Mouse (Mus musculus): Measurements from ENCODE around the gene Nr3c2. TPM values are rescaled to one million over a fixed set of nuclear protein-coding genes. Genes with fewer than 3 reads are reported as not detected.

Nr3c2 gene
- polyA plus RNA-seq, 1 experiment: not detected

- Histone ChIP-seq H3K4me3 (replicated peaks) (no peak overlapping the region), H3K27me3 (ENCODE audit: control insufficient read depth) (peaks cover 5% of the 10 kb centered on the region), H3K4me1 (ENCODE audit: control insufficient read depth) (peaks cover 29% of the 10 kb centered on the region), H3K9me3 (ENCODE audit: control insufficient read depth, low read length) (no peaks in the 10 kb centered on the region), H3K36me3 (ENCODE audit: control insufficient read depth) (no peaks in the 10 kb centered on the region)
- TF ChIP-seq TAL1 (IDR thresholded peaks at IDR 0.05; ENCODE audit: low read length): no peak
- no peak for TF ChIP-seq GATA1 (IDR thresholded peaks at IDR 0.05; ENCODE audit: low read length)
These were observed 142.0 kb downstream of the Nr3c2 start for GRCm38 (mm10) chr8:77041214-77041613.

- TF ChIP-seq TAL1 (IDR thresholded peaks at IDR 0.05; ENCODE audit: low read length) (peak; percentile 81), GATA1 (IDR thresholded peaks at IDR 0.05; ENCODE audit: low read length) (peak; percentile 79)
These were observed 145.6 kb downstream of the Nr3c2 start for GRCm38 (mm10) chr8:77044849-77045248.

GRCm38 (mm10) chr8:77045711-77046110 is 146.5 kb downstream of the Nr3c2 start:
- Histone ChIP-seq H3K36me3 (ENCODE audit: control insufficient read depth) (no peaks in the 10 kb centered on the region), H3K4me1 (ENCODE audit: control insufficient read depth) (peaks cover 39% of the 10 kb centered on the region), H3K27me3 (ENCODE audit: control insufficient read depth) (peaks cover 5% of the 10 kb centered on the region), H3K9me3 (ENCODE audit: control insufficient read depth, low read length) (no peaks in the 10 kb centered on the region), H3K4me3 (replicated peaks) (no peak overlapping the region)
- no peak for TF ChIP-seq TAL1 (IDR thresholded peaks at IDR 0.05; ENCODE audit: low read length)
- no peak for TF ChIP-seq GATA1 (IDR thresholded peaks at IDR 0.05; ENCODE audit: low read length)

More at GRCm38 (mm10) chr8:77044849-77045248, 145.6 kb downstream of the Nr3c2 start:
- Histone ChIP-seq H3K9me3 (ENCODE audit: control insufficient read depth, low read length) (no peaks in the 10 kb centered on the region), H3K27me3 (ENCODE audit: control insufficient read depth) (peaks cover 5% of the 10 kb centered on the region), H3K4me3 (replicated peaks) (peak overlapping the region; percentile 12), H3K4me1 (ENCODE audit: control insufficient read depth) (peaks cover 39% of the 10 kb centered on the region), H3K36me3 (ENCODE audit: control insufficient read depth) (no peaks in the 10 kb centered on the region)

GRCm38 (mm10) chr8:77046217-77046616 is 147.0 kb downstream of the Nr3c2 start:
- Histone ChIP-seq H3K9me3 (ENCODE audit: control insufficient read depth, low read length) (no peaks in the 10 kb centered on the region), H3K27me3 (ENCODE audit: control insufficient read depth) (peaks cover under 1% of the 10 kb centered on the region), H3K4me3 (replicated peaks) (no peak overlapping the region), H3K4me1 (ENCODE audit: control insufficient read depth) (peaks cover 39% of the 10 kb centered on the region), H3K36me3 (ENCODE audit: control insufficient read depth) (no peaks in the 10 kb centered on the region)
- TF ChIP-seq GATA1 (IDR thresholded peaks at IDR 0.05; ENCODE audit: low read length) (no peak), TAL1 (IDR thresholded peaks at IDR 0.05; ENCODE audit: low read length) (no peak)

GRCm38 (mm10) chr8:77046731-77047130 is 147.5 kb downstream of the Nr3c2 start:
- H3K36me3 ChIP-seq (ENCODE audit: control insufficient read depth): no peaks in the 10 kb centered on the region
- no peak overlapping the region for H3K4me3 ChIP-seq (replicated peaks)
- H3K4me1 ChIP-seq (ENCODE audit: control insufficient read depth): peaks cover 39% of the 10 kb centered on the region
- H3K9me3 ChIP-seq (ENCODE audit: control insufficient read depth, low read length): no peaks in the 10 kb centered on the region
- no peaks in the 10 kb centered on the region for H3K27me3 ChIP-seq (ENCODE audit: control insufficient read depth)
- TF ChIP-seq GATA1 (IDR thresholded peaks at IDR 0.05; ENCODE audit: low read length) (no peak), TAL1 (IDR thresholded peaks at IDR 0.05; ENCODE audit: low read length) (no peak)

- Histone ChIP-seq H3K27me3 (ENCODE audit: control insufficient read depth) (no peaks in the 10 kb centered on the region), H3K4me3 (replicated peaks) (no peak overlapping the region), H3K4me1 (ENCODE audit: control insufficient read depth) (peaks cover 6% of the 10 kb centered on the region), H3K36me3 (ENCODE audit: control insufficient read depth) (no peaks in the 10 kb centered on the region), H3K9me3 (ENCODE audit: control insufficient read depth, low read length) (no peaks in the 10 kb centered on the region)
- no peak for TF ChIP-seq TAL1 (IDR thresholded peaks at IDR 0.05; ENCODE audit: low read length)
- TF ChIP-seq GATA1 (IDR thresholded peaks at IDR 0.05; ENCODE audit: low read length): no peak
These were observed 152.4 kb downstream of the Nr3c2 start for GRCm38 (mm10) chr8:77051399-77052275.

- H3K36me3 ChIP-seq (ENCODE audit: control insufficient read depth): no peaks in the 10 kb centered on the region
- H3K9me3 ChIP-seq (ENCODE audit: control insufficient read depth, low read length): no peaks in the 10 kb centered on the region
- H3K27me3 ChIP-seq (ENCODE audit: control insufficient read depth): no peaks in the 10 kb centered on the region
- H3K4me1 ChIP-seq (ENCODE audit: control insufficient read depth): no peaks in the 10 kb centered on the region
- TF ChIP-seq GATA1 (IDR thresholded peaks at IDR 0.05; ENCODE audit: low read length) (no peak), TAL1 (IDR thresholded peaks at IDR 0.05; ENCODE audit: low read length) (no peak)
- no peak overlapping the region for H3K4me3 ChIP-seq (replicated peaks)
These were observed 156.3 kb downstream of the Nr3c2 start for GRCm38 (mm10) chr8:77055492-77056021.

- TF ChIP-seq GATA1 (IDR thresholded peaks at IDR 0.05; ENCODE audit: low read length) (no peak), TAL1 (IDR thresholded peaks at IDR 0.05; ENCODE audit: low read length) (no peak)
- H3K9me3 ChIP-seq (ENCODE audit: control insufficient read depth, low read length): no peaks in the 10 kb centered on the region
- no peaks in the 10 kb centered on the region for H3K27me3 ChIP-seq (ENCODE audit: control insufficient read depth)
- H3K4me3 ChIP-seq (replicated peaks): no peak overlapping the region
- H3K4me1 ChIP-seq (ENCODE audit: control insufficient read depth): no peaks in the 10 kb centered on the region
- H3K36me3 ChIP-seq (ENCODE audit: control insufficient read depth): no peaks in the 10 kb centered on the region
These were observed 157.6 kb downstream of the Nr3c2 start for GRCm38 (mm10) chr8:77056853-77057252.

GRCm38 (mm10) chr8:77082687-77083086 is 183.4 kb downstream of the Nr3c2 start:
- H3K9me3 ChIP-seq (ENCODE audit: control insufficient read depth, low read length): no peaks in the 10 kb centered on the region

More at GRCm38 (mm10) chr8:77082687-77083086, 183.4 kb downstream of the Nr3c2 start:
- H3K4me1 ChIP-seq (ENCODE audit: control insufficient read depth): no peaks in the 10 kb centered on the region
- TF ChIP-seq TAL1 (IDR thresholded peaks at IDR 0.05; ENCODE audit: low read length) (no peak), GATA1 (IDR thresholded peaks at IDR 0.05; ENCODE audit: low read length) (no peak)
- no peaks in the 10 kb centered on the region for H3K27me3 ChIP-seq (ENCODE audit: control insufficient read depth)
- H3K4me3 ChIP-seq (replicated peaks): no peak overlapping the region
- H3K36me3 ChIP-seq (ENCODE audit: control insufficient read depth): no peaks in the 10 kb centered on the region

Data from erythroblast, embryonic 14.5 days (primary cell).